Mouse (Mus musculus): ENCODE data around the gene H2al1g.
"Not testable (repeated sequence)": the region's sequence is repeated elsewhere in the genome, so short reads cannot be mapped to it uniquely, and the experiment has no call there.

H2al1g gene

DNA sequence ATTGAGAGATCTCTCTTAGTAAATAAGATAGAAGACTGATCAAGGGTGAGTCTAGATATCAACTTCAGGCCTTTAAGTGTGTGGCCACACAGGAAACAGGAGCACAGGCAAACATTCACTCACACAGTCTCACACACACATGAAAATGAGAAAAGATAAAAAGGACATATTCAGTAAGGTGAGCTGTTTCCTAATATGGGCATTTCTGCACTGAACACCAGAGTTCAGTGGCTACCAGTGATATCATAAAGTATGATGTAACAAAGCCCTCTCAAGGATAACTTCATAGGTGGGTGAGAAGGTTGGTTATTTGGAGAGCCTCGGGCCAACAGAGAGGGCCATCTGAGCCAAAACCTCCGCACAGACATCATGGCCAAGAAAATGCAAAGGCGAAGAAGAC lies at the start of gene H2al1g:
TSS of gene H2al1g (plus strand) at position 301 of the 400 bp plus-strand sequence.
- not testable (repeated sequence) for DNase-seq

- no peak for DNase-seq
These were observed 49.0 kb upstream of the H2al1g start for GRCm38 (mm10) chrX:11269074-11269473.

- no peak for DNase-seq
These were observed 44.9 kb upstream of the H2al1g start for GRCm38 (mm10) chrX:11273190-11273589.

GRCm38 (mm10) chrX:11277083-11277482 lies 41.0 kb upstream of the H2al1g start:
- DNase-seq, result no peak

DNA sequence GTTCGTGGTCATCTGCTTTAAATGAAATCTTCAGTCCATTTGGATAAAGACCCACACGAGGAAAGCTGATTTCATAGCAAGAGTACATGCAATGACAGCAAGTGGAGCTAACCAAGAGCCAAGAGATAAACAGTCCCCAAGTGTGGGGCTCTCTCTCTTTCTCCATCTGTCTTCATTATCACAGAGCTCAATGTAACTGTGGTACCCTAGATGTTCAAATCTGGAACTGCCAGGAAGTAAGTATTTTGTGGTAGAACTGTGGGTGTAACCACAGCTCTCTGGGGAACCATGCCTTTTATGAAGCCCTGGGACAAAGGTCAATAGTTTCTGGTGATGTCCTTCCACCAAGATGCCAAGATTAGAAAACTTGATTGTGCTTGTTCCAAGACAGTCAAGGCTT lies 37.3 kb upstream of the H2al1g start:
- DNase-seq, result no peak

GRCm38 (mm10) chrX:11288306-11288882 lies 29.7 kb upstream of the H2al1g start:
- peak; percentile 20 to 49 for DNase-seq

GRCm38 (mm10) chrX:11289244-11289643 lies 28.8 kb upstream of the H2al1g start:
- no peak for DNase-seq

- not testable (repeated sequence) for DNase-seq
These were observed 19.1 kb upstream of the H2al1g start, which contains the start of gene H2al1a for GRCm38 (mm10) chrX:11298957-11299356. Gene H2al1a, plus strand, starts transcription at chrX:11299257.

- DNase-seq, result not testable (repeated sequence)
These were observed 15.9 kb upstream of the H2al1g start, which contains the start of gene H2al1b for GRCm38 (mm10) chrX:11302132-11302531. Gene H2al1b, plus strand, starts transcription at chrX:11302432.

- not testable (repeated sequence) for DNase-seq
These were observed 12.7 kb upstream of the H2al1g start, which contains the start of gene H2al1c for GRCm38 (mm10) chrX:11305355-11305754. Gene H2al1c, plus strand, starts transcription at chrX:11305655.

- not testable (repeated sequence) for DNase-seq
These were observed 9.5 kb upstream of the H2al1g start, which contains the start of gene H2al1d for GRCm38 (mm10) chrX:11308524-11308923. Gene H2al1d, plus strand, starts transcription at chrX:11308824.

DNA sequence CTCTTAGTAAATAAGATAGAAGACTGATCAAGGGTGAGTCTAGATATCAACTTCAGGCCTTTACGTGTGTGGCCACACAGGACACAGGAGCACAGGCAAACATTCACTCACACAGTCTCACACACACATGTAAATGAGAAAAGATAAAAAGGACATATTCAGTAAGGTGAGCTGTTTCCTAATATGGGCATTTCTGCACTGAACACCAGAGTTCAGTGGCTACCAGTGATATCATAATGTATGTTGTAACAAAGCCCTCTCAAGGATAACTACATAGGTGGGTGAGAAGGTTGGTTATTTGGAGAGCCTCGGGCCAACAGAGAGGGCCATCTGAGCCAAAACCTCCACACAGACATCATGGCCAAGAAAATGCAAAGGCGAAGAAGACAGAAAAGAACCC lies 6.4 kb upstream of the H2al1g start, which contains the start of gene H2al1e:
TSS of gene H2al1e (plus strand) at position 301 of the 400 bp plus-strand sequence.
- not testable (repeated sequence) for DNase-seq

- not testable (repeated sequence) for DNase-seq
These were observed 3.2 kb upstream of the H2al1g start, which contains the start of gene H2al1f for GRCm38 (mm10) chrX:11314858-11315257. Gene H2al1f, plus strand, starts transcription at chrX:11315158.

GRCm38 (mm10) chrX:11321192-11321591 lies 3.1 kb downstream of the H2al1g start, which contains the start of gene H2al1h:
Gene H2al1h, plus strand, starts transcription at chrX:11321492.
- not testable (repeated sequence) for DNase-seq

- DNase-seq, result not testable (repeated sequence)
These were observed 6.3 kb downstream of the H2al1g start, which contains the start of gene H2al1i for GRCm38 (mm10) chrX:11324359-11324758. Gene H2al1i, plus strand, starts transcription at chrX:11324659.

- not testable (repeated sequence) for DNase-seq
These were observed 9.5 kb downstream of the H2al1g start, which contains the start of gene H2al1j for GRCm38 (mm10) chrX:11327522-11327921. Gene H2al1j, plus strand, starts transcription at chrX:11327822.

DNA sequence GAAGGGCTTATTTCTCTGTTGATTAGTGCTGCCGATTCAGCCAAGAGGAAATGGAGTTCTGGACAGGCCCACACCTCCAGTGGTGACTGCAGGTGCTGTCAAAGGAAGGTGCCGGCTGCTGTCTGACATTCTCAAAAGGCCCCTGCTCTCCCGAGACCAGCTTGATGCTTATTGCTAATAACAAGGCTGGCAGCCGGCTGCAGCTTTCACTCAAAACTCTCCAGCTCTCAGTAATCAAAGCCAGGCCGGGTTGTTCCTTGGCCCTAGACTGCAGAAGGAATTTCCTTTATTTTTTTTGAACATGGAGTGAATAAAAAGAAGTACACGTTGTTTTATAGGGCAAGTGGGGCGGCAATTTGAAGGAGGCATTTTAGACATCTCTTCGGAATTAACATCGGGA lies 27.7 kb downstream of the H2al1g start:
- DNase-seq, result peak in 1 of 2 experiments; percentile 10

- DNase-seq, result no peak
These were observed 28.7 kb downstream of the H2al1g start for GRCm38 (mm10) chrX:11346756-11347155.

DNA sequence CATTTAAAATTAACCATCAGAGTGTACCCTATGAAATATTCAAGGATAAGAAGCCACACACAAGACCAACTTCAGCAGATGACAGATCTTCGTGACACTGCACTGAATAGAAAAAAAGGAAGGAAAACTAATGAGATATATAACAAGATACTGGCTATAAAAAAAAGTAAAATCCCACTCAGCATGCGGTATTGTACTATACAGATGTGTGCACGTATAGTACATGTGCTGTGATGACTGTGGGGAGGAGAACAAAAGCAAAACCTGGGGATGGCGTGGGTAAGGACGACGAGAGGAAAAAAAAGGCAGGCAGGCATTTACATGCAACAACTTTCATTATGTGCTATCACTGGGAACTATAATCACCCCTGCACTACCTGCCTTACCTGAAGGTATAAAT lies 42.8 kb downstream of the H2al1g start:
- no peak for DNase-seq

GRCm38 (mm10) chrX:11361261-11361660 lies 43.2 kb downstream of the H2al1g start:
- DNase-seq, result no peak

DNA sequence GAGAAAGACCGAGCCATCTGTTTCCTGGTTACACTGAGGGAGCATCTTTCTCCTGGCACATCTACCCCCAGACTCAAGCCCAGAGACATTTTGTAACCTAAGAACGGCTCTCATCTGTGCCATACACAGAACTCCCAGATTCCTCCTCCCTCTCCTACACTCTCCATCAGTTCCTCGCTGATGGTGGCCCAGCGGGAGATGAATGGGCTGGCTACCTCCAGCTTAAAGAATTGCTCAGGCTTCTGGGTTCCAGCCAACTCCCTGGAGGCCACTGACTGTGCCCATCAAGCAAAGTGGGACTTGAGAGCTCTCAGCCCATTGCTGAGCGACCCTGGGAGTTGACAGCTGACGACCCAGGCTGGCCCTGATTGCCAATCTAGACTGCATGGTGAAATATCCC lies 45.8 kb downstream of the H2al1g start:
- DNase-seq, result no peak

DNA sequence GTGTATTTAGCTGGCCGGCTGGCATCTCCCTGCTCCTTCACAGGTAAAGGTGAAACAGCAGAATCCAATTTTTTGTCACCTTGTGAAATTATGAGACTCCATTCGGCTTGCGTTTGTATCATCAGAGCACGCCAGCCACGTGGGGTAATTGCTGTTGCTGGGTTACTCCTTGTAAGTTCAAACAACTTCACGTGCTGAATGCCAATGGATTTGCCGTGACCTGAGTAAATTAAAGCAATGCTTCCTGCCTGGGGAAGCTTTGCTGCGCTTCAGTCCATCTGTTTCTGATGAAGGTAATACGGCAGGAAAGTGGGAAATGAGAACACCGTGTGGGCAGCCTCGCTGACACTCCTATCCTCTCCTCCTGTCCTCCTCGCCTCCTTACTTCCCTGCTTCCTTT lies 47.1 kb downstream of the H2al1g start:
- no peak for DNase-seq

All from lung, adult 18-20 months (tissue).